Mouse (Mus musculus) midbrain, embryonic 13.5 days (tissue): Measurements from ENCODE around the gene Unc119b. TPM values are rescaled to one million over a fixed set of nuclear protein-coding genes. Genes with fewer than 3 reads are reported as not detected.

Experiments
- ATAC-seq: fragments of 200-750 bp; cut with Nextera tagmentation; 2 replicates; pipeline ENCODE4 v1.8.0; 2017; ENCODE audit warnings: mild to moderate bottlenecking, moderate TSS enrichment, moderate library complexity
- H3K27ac ChIP-seq: fragments of 300-500 bp; sonication (generic); 2 replicates; pipeline ENCODE4 v1.5.1; 2015; ENCODE audit warnings: inconsistent platforms, mild to moderate bottlenecking, moderate library complexity
- H3K27me3 ChIP-seq: fragments of 300-500 bp; sonication (generic); 2 replicates; pipeline ENCODE4 v1.6.1; 2015; ENCODE audit warnings: mild to moderate bottlenecking, inconsistent platforms
- H3K36me3 ChIP-seq: fragments of 300-500 bp; sonication (generic); 2 replicates; pipeline ENCODE4 v1.6.1; 2015; ENCODE audit warnings: mild to moderate bottlenecking, inconsistent platforms
- H3K4me1 ChIP-seq: fragments of 300-500 bp; sonication (generic); replicated peaks from 2 replicates; pipeline ENCODE4 v1.6.1; 2015; ENCODE audit warnings: inconsistent platforms
- H3K4me2 ChIP-seq: fragments of 300-500 bp; sonication (generic); replicated peaks from 2 replicates; pipeline ENCODE4 v1.6.1; 2015; ENCODE audit warnings: moderate library complexity, mild to moderate bottlenecking, inconsistent platforms
- H3K4me3 ChIP-seq: fragments of 300-500 bp; sonication (generic); replicated peaks from 2 replicates; pipeline ENCODE4 v1.5.1; 2015; ENCODE audit warnings: mild to moderate bottlenecking, inconsistent platforms
- H3K9ac ChIP-seq: fragments of 300-500 bp; sonication (generic); replicated peaks from 2 replicates; pipeline ENCODE4 v1.6.1; 2015; ENCODE audit warnings: mild to moderate bottlenecking, inconsistent platforms
- H3K9me3 ChIP-seq: fragments of 300-500 bp; sonication (generic); 2 replicates; pipeline ENCODE4 v1.6.1; 2016; ENCODE audit warnings: mild to moderate bottlenecking, inconsistent platforms
- WGBS: fragments of 180-500 bp; shearing (Covaris S2); methylation state at CpG from one replicate; pipeline ENCODE4 v1.1.7; 2015; 5-methylcytosine and 5-hydroxymethylcytosine counted together
- polyA plus RNA-seq: library from polyadenylated mRNA; unstranded; fragments of >200 nt; fragmentation: Nextera tagmentation; extraction: Ambion mirVana; gene quantifications from 2 replicates; pipeline ENCODE4 v1.2.1, GENCODE M21; 2015

The Unc119b gene
- polyA plus RNA-seq, 1 experiment from 2014 or later = 43.4 TPM

- 89% methylated on average over 6 of the region's 6 CpGs for WGBS
- no peak overlapping the region for H3K4me2 ChIP-seq
Measured at GRCm38 (mm10) chr5:115145976-115146746, 11.4 kb upstream of the Unc119b start.

GRCm38 (mm10) chr5:115145253-115145968 lies 10.6 kb upstream of the Unc119b start:
- H3K4me3 ChIP-seq = no peak overlapping the region
- no peak overlapping the region for H3K27ac ChIP-seq
- no peaks in the 10 kb centered on the region for H3K9me3 ChIP-seq
- no peaks in the 10 kb centered on the region for H3K4me1 ChIP-seq
- WGBS = 79% methylated on average over 11 of the region's 11 CpGs
- no peak for ATAC-seq
- no peak overlapping the region for H3K9ac ChIP-seq
- no peaks in the 10 kb centered on the region for H3K27me3 ChIP-seq
- no peak overlapping the region for H3K4me2 ChIP-seq
- H3K36me3 ChIP-seq = peaks cover 63% of the 10 kb centered on the region

More at GRCm38 (mm10) chr5:115145976-115146746, 11.4 kb upstream of the Unc119b start:
- Histone ChIP-seq H3K27ac (no peak overlapping the region), H3K4me3 (no peak overlapping the region), H3K9me3 (no peaks in the 10 kb centered on the region), H3K27me3 (no peaks in the 10 kb centered on the region), H3K9ac (no peak overlapping the region), H3K36me3 (peaks cover 69% of the 10 kb centered on the region), H3K4me1 (no peaks in the 10 kb centered on the region)
- no peak for ATAC-seq

- H3K9me3 ChIP-seq = no peaks in the 10 kb centered on the region
- H3K27me3 ChIP-seq = no peaks in the 10 kb centered on the region
- peaks cover 53% of the 10 kb centered on the region for H3K36me3 ChIP-seq
- 66% methylated on average over 6 of the region's 6 CpGs for WGBS
- H3K4me2 ChIP-seq = no peak overlapping the region
- no peak overlapping the region for H3K9ac ChIP-seq
- H3K27ac ChIP-seq = no peak overlapping the region
- no peak overlapping the region for H3K4me3 ChIP-seq
- no peaks in the 10 kb centered on the region for H3K4me1 ChIP-seq
- no peak for ATAC-seq
Measured at GRCm38 (mm10) chr5:115144471-115144870, 9.7 kb upstream of the Unc119b start.

- H3K9ac ChIP-seq = 0 out of 2 replicates have a peak overlapping the region, but pooled peaks have one; percentile 28
- no peak overlapping the region for H3K27ac ChIP-seq
- H3K4me3 ChIP-seq = no peak overlapping the region
- no peaks in the 10 kb centered on the region for H3K27me3 ChIP-seq
- H3K36me3 ChIP-seq = peaks cover 46% of the 10 kb centered on the region
- WGBS = 81% methylated on average over 10 of the region's 10 CpGs
- no peaks in the 10 kb centered on the region for H3K9me3 ChIP-seq
- no peak overlapping the region for H3K4me2 ChIP-seq
- no peaks in the 10 kb centered on the region for H3K4me1 ChIP-seq
- ATAC-seq = no peak
Measured at GRCm38 (mm10) chr5:115143552-115143951, 8.8 kb upstream of the Unc119b start.

GRCm38 (mm10) chr5:115142166-115142697 lies 7.5 kb upstream of the Unc119b start:
- Histone ChIP-seq H3K36me3 (peaks cover 33% of the 10 kb centered on the region), H3K9ac (no peak overlapping the region), H3K9me3 (no peaks in the 10 kb centered on the region), H3K4me1 (no peaks in the 10 kb centered on the region), H3K27ac (no peak overlapping the region), H3K27me3 (no peaks in the 10 kb centered on the region), H3K4me2 (no peak overlapping the region), H3K4me3 (no peak overlapping the region)
- no peak for ATAC-seq
- 92% methylated on average over 9 of the region's 9 CpGs for WGBS

- no peak for ATAC-seq
Measured at GRCm38 (mm10) chr5:115140726-115141125, 6.0 kb upstream of the Unc119b start.

GRCm38 (mm10) chr5:115139124-115139523 lies 4.3 kb upstream of the Unc119b start:
- Histone ChIP-seq H3K9me3 (no peaks in the 10 kb centered on the region), H3K4me2 (no peak overlapping the region), H3K4me1 (peaks cover 1% of the 10 kb centered on the region; the same call in 1 of the 2 replicates), H3K9ac (no peak overlapping the region), H3K36me3 (0 out of 2 replicates have a peak, but pooled peaks cover 2% of the 10 kb centered on the region), H3K27ac (no peak overlapping the region), H3K4me3 (no peak overlapping the region), H3K27me3 (no peaks in the 10 kb centered on the region)
- WGBS = 78% methylated on average over 4 of the region's 4 CpGs
- no peak for ATAC-seq

More at GRCm38 (mm10) chr5:115140726-115141125, 6.0 kb upstream of the Unc119b start:
- Histone ChIP-seq H3K27me3 (no peaks in the 10 kb centered on the region), H3K4me3 (no peak overlapping the region), H3K27ac (no peak overlapping the region), H3K9me3 (no peaks in the 10 kb centered on the region), H3K4me2 (no peak overlapping the region), H3K4me1 (no peaks in the 10 kb centered on the region), H3K9ac (no peak overlapping the region), H3K36me3 (peaks cover 18% of the 10 kb centered on the region)
- WGBS = 82% methylated on average over 3 of the region's 3 CpGs

GRCm38 (mm10) chr5:115133358-115134066 lies 1.3 kb downstream of the Unc119b start:
- no peak overlapping the region for H3K27ac ChIP-seq
- no peak for ATAC-seq
- peak overlapping the region; percentile 75 for H3K4me2 ChIP-seq
- H3K4me1 ChIP-seq = peaks cover 20% of the 10 kb centered on the region
- H3K9me3 ChIP-seq = no peaks in the 10 kb centered on the region
- H3K36me3 ChIP-seq = peaks cover 21% of the 10 kb centered on the region
- H3K9ac ChIP-seq = peak overlapping the region; percentile 92
- 63% methylated on average over 6 of the region's 6 CpGs for WGBS
- H3K27me3 ChIP-seq = no peaks in the 10 kb centered on the region
- peak overlapping the region; percentile 88 for H3K4me3 ChIP-seq

GRCm38 (mm10) chr5:115132465-115132864 lies 2.3 kb downstream of the Unc119b start:
- Histone ChIP-seq H3K4me3 (peak overlapping the region; percentile 8; the same call in 1 of the 2 replicates), H3K9ac (peak overlapping the region; percentile 40; the same call in 1 of the 2 replicates), H3K4me1 (peaks cover 20% of the 10 kb centered on the region), H3K36me3 (peaks cover 32% of the 10 kb centered on the region), H3K9me3 (no peaks in the 10 kb centered on the region), H3K27ac (no peak overlapping the region), H3K4me2 (peak overlapping the region; percentile 75), H3K27me3 (no peaks in the 10 kb centered on the region)
- 89% methylated on average over 8 of the region's 8 CpGs for WGBS
- no peak for ATAC-seq

- Histone ChIP-seq H3K36me3 (peaks cover 58% of the 10 kb centered on the region), H3K4me2 (no peak overlapping the region), H3K4me3 (no peak overlapping the region), H3K27ac (no peak overlapping the region), H3K27me3 (no peaks in the 10 kb centered on the region), H3K9me3 (no peaks in the 10 kb centered on the region), H3K4me1 (peaks cover 35% of the 10 kb centered on the region), H3K9ac (no peak overlapping the region)
- WGBS = 89% methylated on average over 6 of the region's 6 CpGs
- ATAC-seq = no peak
Measured at GRCm38 (mm10) chr5:115129328-115129727, 5.4 kb downstream of the Unc119b start.

- ATAC-seq = no peak
- H3K4me1 ChIP-seq = peaks cover 18% of the 10 kb centered on the region
- WGBS = 93% methylated on average over 22 of the region's 22 CpGs
- H3K4me3 ChIP-seq = no peak overlapping the region
- H3K27ac ChIP-seq = no peak overlapping the region
- H3K36me3 ChIP-seq = peaks cover 73% of the 10 kb centered on the region
- H3K4me2 ChIP-seq = no peak overlapping the region
- H3K9ac ChIP-seq = no peak overlapping the region
- H3K9me3 ChIP-seq = no peaks in the 10 kb centered on the region
- no peaks in the 10 kb centered on the region for H3K27me3 ChIP-seq
Measured at GRCm38 (mm10) chr5:115127421-115128179, 7.2 kb downstream of the Unc119b start.
